Mouse (Mus musculus): ENCODE results near the gene Vamp5.

- TF ChIP-seq GATA1 (IDR thresholded peaks at IDR 0.05; ENCODE audit: low read depth, low read length) (no peak), KAT2A (conservative IDR thresholded peaks at IDR 0.05; ENCODE audit: low read depth, low read length) (no peak), CHD2 (IDR thresholded peaks at IDR 0.05; ENCODE audit: low read length) (no peak), UBTF (IDR thresholded peaks at IDR 0.05; ENCODE audit: borderline replicate concordance, insufficient read depth, low read depth, low read length) (no peak), ZKSCAN1 (IDR thresholded peaks at IDR 0.05; ENCODE audit: low read depth, low read length) (no peak), ELF1 (IDR thresholded peaks at IDR 0.05; ENCODE audit: low read depth, low read length) (no peak), ZMIZ1 (IDR thresholded peaks at IDR 0.05; ENCODE audit: low read depth, low read length) (no peak), E2F4 (IDR thresholded peaks at IDR 0.05; ENCODE audit: borderline replicate concordance, low read depth, low read length) (no peak), MYC (IDR thresholded peaks at IDR 0.05; ENCODE audit: low read depth, low read length) (no peak), ZC3H11A (IDR thresholded peaks at IDR 0.05; ENCODE audit: low read depth, low read length) (no peak)
Observed at GRCm38 (mm10) chr6:72360599-72360935, 19.7 kb downstream of the Vamp5 start.

All from MEL (cell line).